Mouse (Mus musculus) forebrain, postnatal 0 days (tissue): ENCODE data around the gene Anks6. TPM values are rescaled to one million over a fixed set of nuclear protein-coding genes. Genes with fewer than 3 reads are reported as not detected.

Experiments used
- ATAC-seq: fragments of 200-750 bp; cut with Nextera tagmentation; 2 replicates; pipeline ENCODE4 v1.8.0; 2017; ENCODE audit warnings: mild to moderate bottlenecking, moderate library complexity
- DNase-seq: peaks from one replicate; pipeline ENCODE4 v3.0.0-alpha.2; 2015
- H3K27ac ChIP-seq: fragments of 300-500 bp; sonication (generic); 2 replicates; pipeline ENCODE4 v1.5.1; 2014; ENCODE audit warnings: low read depth, mild to moderate bottlenecking, antibody characterized with exemption, low read length, moderate library complexity, mixed read lengths
- H3K27me3 ChIP-seq: fragments of 300-500 bp; sonication (generic); 2 replicates; pipeline ENCODE4 v1.6.1; 2014; ENCODE audit warnings: mild to moderate bottlenecking, low read length, mixed read lengths; ENCODE audit not compliant: insufficient read depth
- H3K36me3 ChIP-seq: fragments of 300-500 bp; sonication (generic); 2 replicates; pipeline ENCODE4 v1.6.1; 2014; ENCODE audit warnings: mild to moderate bottlenecking, moderate library complexity; ENCODE audit not compliant: insufficient read depth
- H3K4me1 ChIP-seq: fragments of 300-500 bp; sonication (generic); 2 replicates; pipeline ENCODE4 v1.6.1; 2014; ENCODE audit warnings: antibody characterized with exemption; ENCODE audit not compliant: insufficient read depth
- H3K4me2 ChIP-seq: fragments of 300-500 bp; sonication (generic); 2 replicates; pipeline ENCODE4 v1.6.1; 2014; ENCODE audit warnings: low read depth, mild to moderate bottlenecking, moderate library complexity
- H3K4me3 ChIP-seq: fragments of 300-500 bp; sonication (generic); 2 replicates; pipeline ENCODE4 v1.5.1; 2014; ENCODE audit warnings: low read depth, low read length, mixed read lengths
- H3K9ac ChIP-seq: fragments of 300-500 bp; sonication (generic); 2 replicates; pipeline ENCODE4 v1.6.1; 2014; ENCODE audit warnings: mild to moderate bottlenecking
- H3K9me3 ChIP-seq: fragments of 300-500 bp; sonication (generic); 2 replicates; pipeline ENCODE4 v1.6.1; 2016; ENCODE audit warnings: low read length
- CTCF ChIP-seq: sonication (generic); IDR thresholded peaks from 2 replicates; pipeline ENCODE4 v1.5.1; 2016; ENCODE audit warnings: antibody characterized with exemption, control low read depth, low read depth
- WGBS: fragments of 180-500 bp; shearing (Covaris S2); extraction: QIAGEN DNeasy Blood & Tissue Kit; methylation state at CpG from one replicate; pipeline ENCODE4 v1.1.7; 2014; 5-methylcytosine and 5-hydroxymethylcytosine counted together
- polyA plus RNA-seq: library from polyadenylated mRNA; unstranded; fragments of >200 nt; fragmentation: Nextera tagmentation; extraction: Ambion mirVana; gene quantifications from 2 replicates; pipeline ENCODE4 v1.2.1, GENCODE M21; 2015
- total RNA-seq: library from RNA; depleted of rRNA; stranded (reverse); fragments of >200 nt; gene quantifications from 2 replicates; pipeline ENCODE4 v1.2.3, GENCODE M21; 2014

Gene Anks6
- total and polyA plus RNA-seq, 2 experiments from 2014 or later = 2.1 to 11.0 TPM

DNA sequence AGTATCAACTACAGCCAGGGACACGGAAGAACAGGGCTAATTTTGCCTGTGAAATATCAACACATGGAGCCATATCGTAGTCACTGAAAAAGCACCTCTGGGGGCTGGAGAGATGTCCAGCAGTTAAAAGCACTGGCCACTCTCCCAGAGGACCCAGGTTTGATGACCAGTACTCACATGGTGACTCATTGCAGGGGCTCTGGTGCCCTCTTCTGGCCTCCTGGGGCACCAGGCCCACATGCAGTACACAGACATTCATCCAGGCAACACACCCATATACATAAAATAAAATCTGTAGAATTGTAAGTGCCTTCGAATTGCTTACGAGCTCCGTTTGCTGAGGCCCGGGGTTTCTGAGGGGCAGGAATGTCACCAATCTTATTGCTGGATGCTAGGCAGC is 10.3 kb downstream of the Anks6 start:
- ATAC-seq = 0 out of 2 replicates have a peak, but pooled peaks have one; percentile 34
- no peak overlapping the region for H3K4me2 ChIP-seq
- peak; percentile 45 for TF ChIP-seq CTCF
- 95% methylated on average over 6 of the region's 6 CpGs for WGBS
- no peak for DNase-seq
- H3K9ac ChIP-seq = no peak overlapping the region
- no peaks in the 10 kb centered on the region for H3K27me3 ChIP-seq
- peaks cover 10% of the 10 kb centered on the region for H3K36me3 ChIP-seq
- no peak overlapping the region for H3K27ac ChIP-seq
- H3K9me3 ChIP-seq = no peaks in the 10 kb centered on the region
- no peaks in the 10 kb centered on the region for H3K4me1 ChIP-seq
- H3K4me3 ChIP-seq = no peak overlapping the region

DNA sequence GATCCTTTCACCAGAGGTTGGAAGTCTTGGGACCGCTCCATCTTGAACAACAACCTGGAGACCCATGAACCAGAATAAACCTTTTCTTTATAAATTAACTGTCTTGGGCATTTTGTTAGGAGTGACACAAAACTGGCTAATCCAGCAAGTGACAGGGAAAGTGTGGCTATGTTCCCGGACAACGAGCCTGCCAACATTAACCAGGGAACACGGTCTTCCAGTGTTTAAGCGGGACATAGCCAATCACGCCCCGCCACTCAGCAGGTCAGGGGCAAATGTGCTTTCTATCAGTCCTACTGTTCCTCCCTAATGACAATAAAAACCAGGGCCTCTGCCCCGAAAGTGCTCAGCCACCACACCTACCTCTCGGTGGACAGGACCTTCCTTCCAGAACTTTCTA is 13.4 kb downstream of the Anks6 start:
- ATAC-seq (no peak), DNase-seq (no peak)
- TF ChIP-seq CTCF = no peak
- H3K9me3 ChIP-seq = no peaks in the 10 kb centered on the region
- H3K4me1 ChIP-seq = no peaks in the 10 kb centered on the region
- no peaks in the 10 kb centered on the region for H3K27me3 ChIP-seq
- no peak overlapping the region for H3K4me2 ChIP-seq
- WGBS = 78% methylated on average over 9 of the region's 9 CpGs
- no peak overlapping the region for H3K9ac ChIP-seq
- H3K4me3 ChIP-seq = no peak overlapping the region
- peaks cover 35% of the 10 kb centered on the region for H3K36me3 ChIP-seq
- H3K27ac ChIP-seq = no peak overlapping the region

DNA sequence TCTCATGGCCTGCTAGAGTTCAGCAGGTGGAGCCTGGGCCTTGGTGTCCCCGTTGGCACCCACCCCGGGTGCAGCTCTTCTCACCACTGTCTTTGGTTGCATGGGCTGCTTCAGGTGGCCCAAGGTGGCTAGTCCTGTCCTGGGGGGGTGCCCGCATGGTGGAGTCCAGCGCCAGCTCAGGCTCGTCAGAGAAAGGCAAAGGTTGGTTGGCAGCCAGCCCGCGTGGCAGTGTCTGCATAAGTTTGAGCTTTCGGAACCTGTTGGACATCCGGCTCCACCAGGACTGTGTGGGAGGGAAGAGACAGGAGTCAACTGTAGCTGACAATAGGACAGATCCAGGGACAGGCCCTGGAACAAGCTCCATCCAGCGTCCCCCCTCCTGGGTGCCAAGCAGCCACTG is 17.6 kb downstream of the Anks6 start:
- Histone ChIP-seq H3K27ac (no peak overlapping the region), H3K4me3 (no peak overlapping the region), H3K9ac (no peak overlapping the region), H3K9me3 (no peaks in the 10 kb centered on the region), H3K4me2 (no peak overlapping the region), H3K4me1 (no peaks in the 10 kb centered on the region), H3K27me3 (no peaks in the 10 kb centered on the region), H3K36me3 (peaks cover 41% of the 10 kb centered on the region)
- WGBS = 91% methylated on average over 10 of the region's 10 CpGs
- TF ChIP-seq CTCF = no peak
- DNase-seq = no peak
- no peak for ATAC-seq

DNA sequence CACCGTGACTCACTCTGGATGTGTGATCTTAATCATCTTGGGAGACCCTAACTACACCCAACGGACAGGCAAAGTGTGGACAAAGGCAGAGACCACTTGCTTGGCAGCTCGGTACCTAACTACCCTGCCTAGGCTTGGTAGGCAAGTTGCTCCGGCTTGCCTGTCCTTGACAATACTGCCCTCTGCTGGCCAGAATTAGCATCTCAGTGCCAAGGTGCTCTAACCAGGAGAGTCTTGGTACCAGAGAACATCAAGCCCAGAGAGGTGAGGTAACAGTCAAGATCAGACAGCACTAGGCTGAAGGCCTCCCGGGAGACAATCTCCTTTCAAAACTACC is 19.9 kb downstream of the Anks6 start:
- no peaks in the 10 kb centered on the region for H3K27me3 ChIP-seq
- H3K4me1 ChIP-seq = no peaks in the 10 kb centered on the region
- DNase-seq (peak; percentile 90), ATAC-seq (peak; percentile 68; the same call in 1 of the 2 replicates)
- no peak overlapping the region for H3K27ac ChIP-seq
- no peaks in the 10 kb centered on the region for H3K9me3 ChIP-seq
- H3K36me3 ChIP-seq = peaks cover 40% of the 10 kb centered on the region
- peak; percentile 98 for TF ChIP-seq CTCF
- H3K4me3 ChIP-seq = no peak overlapping the region
- WGBS = 15% methylated on average over 5 of the region's 5 CpGs
- no peak overlapping the region for H3K4me2 ChIP-seq
- H3K9ac ChIP-seq = no peak overlapping the region

DNA sequence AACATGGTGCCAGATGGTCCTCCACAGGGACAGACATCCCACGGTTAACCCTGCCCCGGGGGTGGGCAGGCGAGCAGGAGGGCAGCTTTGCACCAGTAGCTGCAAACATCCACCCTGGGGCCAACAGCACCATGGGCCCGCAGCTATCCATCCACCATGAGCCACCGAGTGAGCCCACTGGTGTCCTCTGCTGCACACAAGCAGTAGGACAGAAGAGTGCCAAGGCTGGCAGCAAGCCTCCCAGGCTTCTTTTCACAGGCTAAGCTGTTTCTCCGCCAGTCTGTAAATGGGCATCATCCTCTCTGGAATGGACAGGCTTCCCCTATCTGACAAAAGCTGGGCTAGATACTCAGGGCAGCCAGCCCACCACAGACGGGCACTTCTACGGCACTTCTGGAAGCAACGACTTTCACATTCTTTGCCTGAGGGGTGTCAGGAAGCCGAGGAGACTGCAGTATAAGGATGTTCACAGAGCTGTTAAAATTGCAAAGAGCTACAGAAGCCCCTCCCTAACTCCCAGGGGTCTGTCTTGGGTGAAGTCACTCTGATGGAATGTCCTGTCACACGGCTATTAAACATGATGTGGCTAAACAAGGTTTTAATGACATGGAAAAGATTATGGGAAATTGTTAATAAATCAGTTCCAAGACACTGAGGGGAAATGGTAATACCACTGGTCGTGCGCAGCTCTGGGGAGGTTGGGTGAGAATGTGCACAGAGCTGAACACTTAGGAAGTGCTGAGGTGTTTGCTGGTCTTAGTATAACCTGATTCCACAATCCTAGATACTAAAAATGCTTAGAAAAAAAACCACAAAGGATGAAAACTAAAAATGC is 20.5 kb downstream of the Anks6 start:
- no peaks in the 10 kb centered on the region for H3K9me3 ChIP-seq
- H3K4me2 ChIP-seq = no peak overlapping the region
- no peak overlapping the region for H3K4me3 ChIP-seq
- H3K36me3 ChIP-seq = peaks cover 42% of the 10 kb centered on the region
- DNase-seq = peak; percentile 56
- peak; percentile 47 for TF ChIP-seq CTCF
- no peak overlapping the region for H3K9ac ChIP-seq
- peak; percentile 66 for ATAC-seq
- H3K4me1 ChIP-seq = no peaks in the 10 kb centered on the region
- H3K27ac ChIP-seq = no peak overlapping the region
- no peaks in the 10 kb centered on the region for H3K27me3 ChIP-seq
- WGBS = 65% methylated on average over 13 of the region's 13 CpGs

DNA sequence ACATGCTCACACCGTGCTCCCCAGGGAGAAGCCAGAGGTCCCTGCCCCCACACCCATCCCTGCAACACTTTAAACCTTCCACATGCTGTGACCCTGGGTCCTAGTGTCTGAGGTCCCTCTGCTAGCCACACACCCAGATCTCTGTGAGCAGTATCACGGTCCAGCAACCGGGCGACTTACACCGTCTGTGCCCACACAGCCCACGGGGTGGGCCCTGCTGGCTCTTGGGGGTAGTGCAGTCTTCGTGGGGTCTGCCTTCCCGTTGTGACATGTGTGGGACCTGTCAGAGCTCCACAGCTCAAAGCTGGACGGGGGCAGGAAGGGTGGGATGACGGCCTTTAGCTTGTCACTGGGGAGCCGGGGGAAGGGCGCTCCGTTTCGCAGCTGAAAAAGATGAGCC is 21.7 kb downstream of the Anks6 start:
- ATAC-seq (peak; percentile 21; the same call in 1 of the 2 replicates), DNase-seq (no peak)
- Histone ChIP-seq H3K36me3 (peaks cover 45% of the 10 kb centered on the region), H3K27me3 (no peaks in the 10 kb centered on the region), H3K9me3 (no peaks in the 10 kb centered on the region), H3K4me2 (no peak overlapping the region), H3K27ac (no peak overlapping the region), H3K9ac (no peak overlapping the region), H3K4me3 (no peak overlapping the region), H3K4me1 (no peaks in the 10 kb centered on the region)
- peak; percentile 31; the same call in 1 of the 2 replicates for TF ChIP-seq CTCF
- WGBS = 77% methylated on average over 14 of the region's 14 CpGs

DNA sequence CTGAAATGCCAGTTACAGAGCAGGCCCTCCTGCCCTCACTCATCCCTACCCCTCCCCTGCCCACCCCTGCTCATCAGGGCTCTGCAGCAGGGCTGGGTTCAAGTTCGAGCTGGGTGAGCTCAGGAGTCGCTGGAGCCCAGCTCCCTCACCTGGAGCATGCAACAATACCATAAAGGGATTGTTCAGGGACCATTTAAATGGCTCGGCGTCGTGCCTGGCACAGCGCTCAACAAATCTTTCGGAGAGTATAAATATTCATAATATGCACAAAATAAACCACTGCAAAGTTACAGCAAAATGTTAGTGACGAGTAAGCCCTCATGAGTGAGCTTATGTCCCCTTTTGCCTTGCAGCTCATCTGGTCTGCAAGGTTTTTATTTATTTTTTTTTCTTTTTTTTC is 25.1 kb downstream of the Anks6 start:
- H3K9me3 ChIP-seq = no peaks in the 10 kb centered on the region
- no peak overlapping the region for H3K27ac ChIP-seq
- TF ChIP-seq CTCF = no peak
- no peak for DNase-seq
- ATAC-seq = no peak
- H3K4me3 ChIP-seq = no peak overlapping the region
- no peak overlapping the region for H3K4me2 ChIP-seq
- no peak overlapping the region for H3K9ac ChIP-seq
- 81% methylated on average over 8 of the region's 8 CpGs for WGBS
- no peaks in the 10 kb centered on the region for H3K4me1 ChIP-seq
- H3K36me3 ChIP-seq = peaks cover 27% of the 10 kb centered on the region; the same call in 1 of the 2 replicates
- H3K27me3 ChIP-seq = no peaks in the 10 kb centered on the region
